Mouse (Mus musculus) embryonic facial prominence, embryonic 14.5 days (tissue): ENCODE measurements around the gene Gm47996. TPM values are rescaled to one million over a fixed set of nuclear protein-coding genes. Genes with fewer than 3 reads are reported as not detected.
"Not testable (repeated sequence)": the region's sequence is repeated elsewhere in the genome, so short reads cannot be mapped to it uniquely, and the experiment has no call there.

ENCODE experiments used
- ATAC-seq: fragments of 200-750 bp; cut with Nextera tagmentation; 2 replicates; pipeline ENCODE4 v1.8.0; 2017; ENCODE audit warnings: low read depth, moderate number of reproducible peaks, moderate TSS enrichment
- DNase-seq: peaks from one replicate; pipeline ENCODE4 v3.0.0-alpha.2; 2015; ENCODE audit warnings: low spot score
- H3K27ac ChIP-seq: fragments of 300-500 bp; sonication (generic); replicated peaks from 2 replicates; pipeline ENCODE4 v1.5.1; 2014; ENCODE audit warnings: low read depth, mild to moderate bottlenecking, low read length, moderate library complexity
- H3K27me3 ChIP-seq: fragments of 300-500 bp; sonication (generic); replicated peaks from 2 replicates; pipeline ENCODE4 v1.6.1; 2014; ENCODE audit warnings: low read length; ENCODE audit not compliant: control insufficient read depth, insufficient read depth
- H3K36me3 ChIP-seq: fragments of 300-500 bp; sonication (generic); 2 replicates; pipeline ENCODE4 v1.6.1; 2014; ENCODE audit warnings: low read length, mixed read lengths; ENCODE audit not compliant: control insufficient read depth, insufficient read depth
- H3K4me1 ChIP-seq: fragments of 300-500 bp; sonication (generic); 2 replicates; pipeline ENCODE4 v1.6.1; 2014; ENCODE audit warnings: antibody characterized with exemption, low read length; ENCODE audit not compliant: control insufficient read depth, insufficient read depth
- H3K4me2 ChIP-seq: fragments of 300-500 bp; sonication (generic); 2 replicates; pipeline ENCODE4 v1.6.1; 2014; ENCODE audit warnings: low read depth, mild to moderate bottlenecking, low read length, moderate library complexity, mixed read lengths
- H3K4me3 ChIP-seq: fragments of 300-500 bp; sonication (generic); 2 replicates; pipeline ENCODE4 v1.5.1; 2014; ENCODE audit warnings: low read depth, mild to moderate bottlenecking, low read length
- H3K9ac ChIP-seq: fragments of 300-500 bp; sonication (generic); 2 replicates; pipeline ENCODE4 v1.6.1; 2014; ENCODE audit warnings: low read depth, mild to moderate bottlenecking, low read length, moderate library complexity, mixed read lengths
- H3K9me3 ChIP-seq: fragments of 300-500 bp; sonication (generic); 2 replicates; pipeline ENCODE4 v1.6.1; 2016; ENCODE audit warnings: low read length; ENCODE audit not compliant: control insufficient read depth
- WGBS: fragments of 180-500 bp; shearing (Covaris S2); extraction: QIAGEN DNeasy Blood & Tissue Kit; methylation state at CpG from one replicate; pipeline ENCODE4 v1.1.7; 2014; 5-methylcytosine and 5-hydroxymethylcytosine counted together
- polyA plus RNA-seq: library from polyadenylated mRNA; unstranded; fragments of >200 nt; fragmentation: Nextera tagmentation; extraction: Ambion mirVana; gene quantifications from 2 replicates; pipeline ENCODE4 v1.2.1, GENCODE M21; 2014

Gm47996 gene
- polyA plus RNA-seq, 1 experiment from 2014 or later = not detected

- Histone ChIP-seq H3K9ac (no peak overlapping the region), H3K27ac (no peak overlapping the region), H3K36me3 (no peaks in the 10 kb centered on the region), H3K27me3 (no peaks in the 10 kb centered on the region), H3K4me2 (no peak overlapping the region), H3K4me3 (no peak overlapping the region), H3K9me3 (no peaks in the 10 kb centered on the region), H3K4me1 (no peaks in the 10 kb centered on the region)
- ATAC-seq (no peak), DNase-seq (no peak)
- 93% methylated on average over 2 of the region's 2 CpGs for WGBS
Measured at GRCm38 (mm10) chr1:151180167-151180566, 29.8 kb upstream of the Gm47996 start.

GRCm38 (mm10) chr1:151182266-151182665 lies 27.7 kb upstream of the Gm47996 start, which contains the start of gene Gm47985:
Gene Gm47985, plus strand, starts transcription at chr1:151182537.
- H3K4me3 ChIP-seq, H3K9ac ChIP-seq, DNase-seq, H3K36me3 ChIP-seq, H3K4me2 ChIP-seq, H3K27me3 ChIP-seq, H3K9me3 ChIP-seq, H3K4me1 ChIP-seq, H3K27ac ChIP-seq, ATAC-seq: not testable (repeated sequence)
- no CpG with 5 or more reads among the region's 7 CpGs for WGBS

GRCm38 (mm10) chr1:151186186-151186585 lies 23.7 kb upstream of the Gm47996 start:
- 72% methylated on average over 3 of the region's 3 CpGs for WGBS
- not testable (repeated sequence) for H3K36me3 ChIP-seq, DNase-seq, H3K4me2 ChIP-seq, H3K4me3 ChIP-seq, H3K9me3 ChIP-seq, H3K4me1 ChIP-seq, H3K27me3 ChIP-seq, H3K27ac ChIP-seq, H3K9ac ChIP-seq
- peak; percentile 30; the same call in 1 of the 2 replicates for ATAC-seq

GRCm38 (mm10) chr1:151186879-151187424 lies 23.0 kb upstream of the Gm47996 start:
- 83% methylated on average over 4 of the region's 4 CpGs for WGBS
- DNase-seq, H3K36me3 ChIP-seq, H3K4me2 ChIP-seq, ATAC-seq, H3K27ac ChIP-seq, H3K27me3 ChIP-seq, H3K4me1 ChIP-seq, H3K9me3 ChIP-seq, H3K9ac ChIP-seq, H3K4me3 ChIP-seq: not testable (repeated sequence)

- no peaks in the 10 kb centered on the region for H3K27me3 ChIP-seq
- no peak for ATAC-seq
- H3K4me1 ChIP-seq = no peaks in the 10 kb centered on the region
- no peak overlapping the region for H3K9ac ChIP-seq
- H3K4me2 ChIP-seq = no peak overlapping the region
- H3K36me3 ChIP-seq = no peaks in the 10 kb centered on the region
- 82% methylated on average over 4 of the region's 4 CpGs for WGBS
- DNase-seq = no peak
- no peak overlapping the region for H3K4me3 ChIP-seq
- no peak overlapping the region for H3K27ac ChIP-seq
- H3K9me3 ChIP-seq = no peaks in the 10 kb centered on the region
Measured at GRCm38 (mm10) chr1:151188469-151188868, 21.5 kb upstream of the Gm47996 start.

GRCm38 (mm10) chr1:151192075-151192474 lies 17.9 kb upstream of the Gm47996 start, which contains the start of gene Gm8947:
Gene Gm8947, plus strand, starts transcription at chr1:151192376.
- H3K9me3 ChIP-seq, H3K4me3 ChIP-seq, H3K9ac ChIP-seq, H3K27ac ChIP-seq, H3K36me3 ChIP-seq, ATAC-seq, H3K4me2 ChIP-seq, H3K27me3 ChIP-seq, DNase-seq, H3K4me1 ChIP-seq: not testable (repeated sequence)
- no CpG with 5 or more reads among the region's 7 CpGs for WGBS

GRCm38 (mm10) chr1:151192739-151193138 lies 17.2 kb upstream of the Gm47996 start:
- H3K9me3 ChIP-seq, H3K4me3 ChIP-seq, ATAC-seq, H3K27me3 ChIP-seq, H3K4me1 ChIP-seq, H3K27ac ChIP-seq, H3K9ac ChIP-seq, H3K4me2 ChIP-seq, DNase-seq, H3K36me3 ChIP-seq: not testable (repeated sequence)
- 89% methylated on average over 9 of the region's 15 CpGs for WGBS

- not testable (repeated sequence) for H3K27me3 ChIP-seq, H3K9ac ChIP-seq, DNase-seq, H3K27ac ChIP-seq, H3K4me3 ChIP-seq, H3K4me1 ChIP-seq, H3K36me3 ChIP-seq, H3K4me2 ChIP-seq, H3K9me3 ChIP-seq, ATAC-seq
- 70% methylated on average over 4 of the region's 4 CpGs for WGBS
Measured at GRCm38 (mm10) chr1:151195986-151196385, 13.9 kb upstream of the Gm47996 start.

- not testable (repeated sequence) for H3K27me3 ChIP-seq, H3K9ac ChIP-seq, H3K4me2 ChIP-seq, DNase-seq, H3K36me3 ChIP-seq, H3K27ac ChIP-seq, H3K4me1 ChIP-seq, H3K9me3 ChIP-seq, H3K4me3 ChIP-seq, ATAC-seq
- 73% methylated on average over 3 of the region's 3 CpGs for WGBS
Measured at GRCm38 (mm10) chr1:151196690-151197089, 13.2 kb upstream of the Gm47996 start.
